Comparison of ENCODE assay signal across 8 mouse cellular contexts in genomic region chr4:123571869-123572268, GRCm38 (mm10).
DNase-seq lines count a peak whose midpoint lies in the region; ATAC-seq and TF ChIP-seq lines count a peak whose summit lies in the region.

No protein-coding gene starts in this region.

- DNase-seq in testis, postnatal 10 days (ENCODE audit: low spot score), result no peak
- peak; percentile 64 to 74 for DNase-seq in lung, adult 18-20 months
- no peak for DNase-seq in testis, postnatal 14 days (ENCODE audit: low spot score)
- DNase-seq in left cerebral cortex, postnatal 14 days (ENCODE audit: low spot score in 2 of 2), result no peak

- intact Hi-C loops in left cerebral cortex, postnatal 14 days (cut with DNase I), result no loop called here

- TF ChIP-seq POLR2A in testis, adult 2 months (IDR thresholded peaks at IDR 0.05; ENCODE audit: control insufficient read depth, low read depth, low read length), result no peak
- TF ChIP-seq POLR2A in olfactory bulb, adult 2 months (IDR thresholded peaks at IDR 0.05; ENCODE audit: insufficient read depth, low read depth, low read length), result no peak

- peak overlapping the region; percentile 61 for H3K27ac ChIP-seq in testis, adult 2 months (ENCODE audit: control insufficient read depth, insufficient read depth, low read depth, low read length)
- peak overlapping the region; percentile 72 for H3K27ac ChIP-seq in embryonic facial prominence, embryonic 13.5 days
- H3K27ac ChIP-seq in olfactory bulb, adult 2 months (ENCODE audit: insufficient read depth, low read depth, low read length), result peak overlapping the region; percentile 11; the same call in 1 of the 2 replicates

- H3K4me3 ChIP-seq in testis, adult 2 months (ENCODE audit: control insufficient read depth, low read depth, low read length), result no peak overlapping the region
- no peak overlapping the region for H3K4me3 ChIP-seq in embryonic facial prominence, embryonic 13.5 days
- no peak overlapping the region for H3K4me3 ChIP-seq in olfactory bulb, adult 2 months (ENCODE audit: insufficient read depth, low read depth, low read length)

- 6% methylated on average over 7 of the region's 7 CpGs for WGBS in embryonic facial prominence, embryonic 13.5 days
- 24% methylated on average over 7 of the region's 7 CpGs for WGBS in olfactory bulb, adult 2 months

- peak overlapping the region; percentile 35 for H3K4me2 ChIP-seq in embryonic facial prominence, embryonic 13.5 days

- no peak for TF ChIP-seq CTCF in testis, adult 2 months (IDR thresholded peaks at IDR 0.05; ENCODE audit: control insufficient read depth, insufficient read depth, insufficient replicate concordance, low read depth, low read length)
- TF ChIP-seq CTCF in olfactory bulb, adult 2 months (IDR thresholded peaks at IDR 0.05; ENCODE audit: insufficient read depth, low read depth, low read length), result no peak

- H3K4me1 ChIP-seq in testis, adult 2 months (ENCODE audit: control insufficient read depth, insufficient read depth, low read length), result peaks cover 6% of the 10 kb centered on the region
- H3K4me1 ChIP-seq in embryonic facial prominence, embryonic 13.5 days, result peaks cover 24% of the 10 kb centered on the region
- peaks cover 18% of the 10 kb centered on the region for H3K4me1 ChIP-seq in olfactory bulb, adult 2 months (ENCODE audit: control insufficient read depth, insufficient read depth, low read length)

- H3K27me3 ChIP-seq in testis, adult 2 months (ENCODE audit: control insufficient read depth, insufficient read depth, low read length), result no peaks in the 10 kb centered on the region
- H3K27me3 ChIP-seq in embryonic facial prominence, embryonic 13.5 days, result no peaks in the 10 kb centered on the region

- H3K36me3 ChIP-seq in testis, adult 2 months (ENCODE audit: control insufficient read depth, insufficient read depth, low read length), result no peaks in the 10 kb centered on the region
- H3K36me3 ChIP-seq in embryonic facial prominence, embryonic 13.5 days, result no peaks in the 10 kb centered on the region

- no peak overlapping the region for H3K9ac ChIP-seq in embryonic facial prominence, embryonic 13.5 days

- no peaks in the 10 kb centered on the region for H3K9me3 ChIP-seq in embryonic facial prominence, embryonic 13.5 days

- no peak for ATAC-seq in embryonic facial prominence, embryonic 13.5 days (ENCODE audit: insufficient number of reproducible peaks, insufficient read depth, low FRiP score, low TSS enrichment, low read depth)
- peak; percentile 88 to 95 for ATAC-seq in hematopoietic stem cell, adult 5-6 weeks (replicated peaks in 1 of 2; ENCODE audit: insufficient read depth in 1 of 2, low FRiP score in 2 of 2, low TSS enrichment in 1 of 2, low read depth in 1 of 2, poor library complexity in 2 of 2, severe bottlenecking in 2 of 2)

Comparison
In these comparisons a context has a peak if more than half of its experiments do, and no peak if none do; other contexts are left out.
1. H3K27ac ChIP-seq: peak in every context shown above with its lines; median percentile 72 in embryonic facial prominence, embryonic 13.5 days; 61 in testis, adult 2 months; 11 in olfactory bulb, adult 2 months.
2. DNase-seq: peak in lung, adult 18-20 months (2 of 2); none in testis, postnatal 10 days (single experiment), testis, postnatal 14 days (single experiment) and left cerebral cortex, postnatal 14 days (0 of 2).